Mouse (Mus musculus) limb, embryonic 11.5 days (tissue): Measurements from ENCODE around the gene Gm4779. TPM values are rescaled to one million over a fixed set of nuclear protein-coding genes. Genes with fewer than 3 reads are reported as not detected.
A peak's percentile ranks its signal among the peaks of the same experiment; 100 is the strongest.
"Not testable (repeated sequence)": the region's sequence is repeated elsewhere in the genome, so short reads cannot be mapped to it uniquely, and the experiment has no call there.

Source experiments
- ATAC-seq: fragments of 200-750 bp; cut with Nextera tagmentation; 2 replicates; pipeline ENCODE4 v1.8.0; 2017; ENCODE audit warnings: low read depth; ENCODE audit not compliant: insufficient number of reproducible peaks, low FRiP score, low TSS enrichment
- DNase-seq: peaks from one replicate; pipeline ENCODE4 v3.0.0-alpha.2; 2015; ENCODE audit warnings: low spot score
- H3K27ac ChIP-seq: fragments of 300-500 bp; sonication (generic); replicated peaks from 2 replicates; pipeline ENCODE4 v1.5.1; 2014; ENCODE audit warnings: low read depth, mild to moderate bottlenecking, low read length
- H3K27me3 ChIP-seq: fragments of 300-500 bp; sonication (generic); 2 replicates; pipeline ENCODE4 v1.6.1; 2014; ENCODE audit warnings: mild to moderate bottlenecking, low read length, mixed read lengths; ENCODE audit not compliant: control insufficient read depth, insufficient read depth
- H3K36me3 ChIP-seq: fragments of 300-500 bp; sonication (generic); 2 replicates; pipeline ENCODE4 v1.6.1; 2014; ENCODE audit warnings: mild to moderate bottlenecking, low read length, moderate library complexity, mixed read lengths; ENCODE audit not compliant: control insufficient read depth, insufficient read depth
- H3K4me1 ChIP-seq: fragments of 300-500 bp; sonication (generic); 2 replicates; pipeline ENCODE4 v1.6.1; 2014; ENCODE audit warnings: low read length, mixed read lengths; ENCODE audit not compliant: control insufficient read depth, insufficient read depth
- H3K4me2 ChIP-seq: fragments of 300-500 bp; sonication (generic); 2 replicates; pipeline ENCODE4 v1.6.1; 2014; ENCODE audit warnings: low read depth, mild to moderate bottlenecking, moderate library complexity; ENCODE audit not compliant: severe bottlenecking
- H3K4me3 ChIP-seq: fragments of 300-500 bp; sonication (generic); 2 replicates; pipeline ENCODE4 v1.5.1; 2014; ENCODE audit warnings: low read depth, low read length
- H3K9ac ChIP-seq: fragments of 300-500 bp; sonication (generic); 2 replicates; pipeline ENCODE4 v1.6.1; 2014; ENCODE audit warnings: mild to moderate bottlenecking, low read length
- H3K9me3 ChIP-seq: fragments of 300-500 bp; sonication (generic); 2 replicates; pipeline ENCODE4 v1.6.1; 2016; ENCODE audit warnings: low read length; ENCODE audit not compliant: control insufficient read depth
- WGBS: fragments of 180-500 bp; shearing (Covaris S2); extraction: QIAGEN DNeasy Blood & Tissue Kit; methylation state at CpG from one replicate; pipeline ENCODE4 v1.1.7; 2014; 5-methylcytosine and 5-hydroxymethylcytosine counted together
- polyA plus RNA-seq: library from polyadenylated mRNA; unstranded; fragments of >200 nt; fragmentation: Nextera tagmentation; extraction: Ambion mirVana; gene quantifications from 2 replicates; pipeline ENCODE4 v1.2.1, GENCODE M21; 2014

Gm4779 gene
- polyA plus RNA-seq: not detected in 2 replicates

- no peak for ATAC-seq
- H3K9me3 ChIP-seq: no peaks in the 10 kb centered on the region
- H3K4me1 ChIP-seq: no peaks in the 10 kb centered on the region
- no peak within 1 kb of the TSS for H3K4me2 ChIP-seq
- no peak within 1 kb of the TSS for H3K9ac ChIP-seq
- no peaks in the 10 kb centered on the region for H3K27me3 ChIP-seq
- H3K36me3 ChIP-seq: no peaks in the 10 kb centered on the region
- H3K27ac ChIP-seq: no peak within 1 kb of the TSS
- DNase-seq: no peak
- H3K4me3 ChIP-seq: no peak within 1 kb of the TSS
- 94% methylated on average over 35 of the region's 35 CpGs for WGBS
Measured at GRCm38 (mm10) chrX:101794342-101794741, at the start of gene Gm4779, which contains the start of gene 8030474K03Rik. Gene Gm4779 (minus strand): TSS chrX:101794423. Gene 8030474K03Rik (plus strand): TSS chrX:101794656.

GRCm38 (mm10) chrX:101819980-101820379 lies 25.8 kb upstream of the Gm4779 start:
- ATAC-seq, H3K9ac ChIP-seq: not testable (repeated sequence)

GRCm38 (mm10) chrX:101819163-101819562 lies 24.9 kb upstream of the Gm4779 start:
- Histone ChIP-seq H3K9ac (no peak overlapping the region), H3K27ac (no peak overlapping the region), H3K36me3 (no peaks in the 10 kb centered on the region), H3K27me3 (0 out of 2 replicates have a peak, but pooled peaks cover 2% of the 10 kb centered on the region), H3K4me3 (no peak overlapping the region), H3K4me2 (no peak overlapping the region), H3K9me3 (no peaks in the 10 kb centered on the region), H3K4me1 (no peaks in the 10 kb centered on the region)
- DNase-seq (peak; percentile 26), ATAC-seq (no peak)
- 55% methylated on average over 1 of the region's 1 CpGs for WGBS

More at GRCm38 (mm10) chrX:101819980-101820379, 25.8 kb upstream of the Gm4779 start:
- H3K4me2 ChIP-seq, H3K4me3 ChIP-seq, H3K27ac ChIP-seq, H3K4me1 ChIP-seq, DNase-seq, H3K36me3 ChIP-seq, H3K27me3 ChIP-seq, H3K9me3 ChIP-seq: not testable (repeated sequence)

- no peak overlapping the region for H3K4me3 ChIP-seq
- no peak for ATAC-seq
- no peak for DNase-seq
- 65% methylated on average over 3 of the region's 3 CpGs for WGBS
- 0 out of 2 replicates have a peak, but pooled peaks cover 3% of the 10 kb centered on the region for H3K27me3 ChIP-seq
- no peaks in the 10 kb centered on the region for H3K9me3 ChIP-seq
- no peak overlapping the region for H3K4me2 ChIP-seq
- no peaks in the 10 kb centered on the region for H3K4me1 ChIP-seq
- H3K9ac ChIP-seq: no peak overlapping the region
- no peaks in the 10 kb centered on the region for H3K36me3 ChIP-seq
- H3K27ac ChIP-seq: no peak overlapping the region
Measured at GRCm38 (mm10) chrX:101811750-101812149, 17.5 kb upstream of the Gm4779 start.

- ATAC-seq: no peak
- H3K27ac ChIP-seq: no peak overlapping the region
- 32% methylated on average over 2 of the region's 2 CpGs for WGBS
- H3K9ac ChIP-seq: no peak overlapping the region
- no peak for DNase-seq
- H3K4me3 ChIP-seq: no peak overlapping the region
- no peak overlapping the region for H3K4me2 ChIP-seq
- H3K27me3 ChIP-seq: 0 out of 2 replicates have a peak, but pooled peaks cover 3% of the 10 kb centered on the region
- H3K4me1 ChIP-seq: no peaks in the 10 kb centered on the region
- H3K36me3 ChIP-seq: no peaks in the 10 kb centered on the region
- no peaks in the 10 kb centered on the region for H3K9me3 ChIP-seq
Measured at GRCm38 (mm10) chrX:101805512-101805911, 11.3 kb upstream of the Gm4779 start.

GRCm38 (mm10) chrX:101791551-101791950 lies 2.7 kb downstream of the Gm4779 start:
- no peak overlapping the region for H3K4me3 ChIP-seq
- H3K9ac ChIP-seq: no peak overlapping the region
- H3K9me3 ChIP-seq: no peaks in the 10 kb centered on the region
- H3K4me1 ChIP-seq: no peaks in the 10 kb centered on the region
- no peaks in the 10 kb centered on the region for H3K36me3 ChIP-seq
- H3K27me3 ChIP-seq: no peaks in the 10 kb centered on the region
- H3K4me2 ChIP-seq: no peak overlapping the region
- no peak for ATAC-seq
- no peak overlapping the region for H3K27ac ChIP-seq
- WGBS: 37% methylated on average over 4 of the region's 4 CpGs
- peak; percentile 62 for DNase-seq

- ATAC-seq (no peak), DNase-seq (peak; percentile 68)
- Histone ChIP-seq H3K9ac (no peak overlapping the region), H3K4me1 (no peaks in the 10 kb centered on the region), H3K36me3 (no peaks in the 10 kb centered on the region), H3K9me3 (no peaks in the 10 kb centered on the region), H3K27me3 (no peaks in the 10 kb centered on the region), H3K4me3 (no peak overlapping the region), H3K4me2 (no peak overlapping the region), H3K27ac (no peak overlapping the region)
- 47% methylated on average over 5 of the region's 5 CpGs for WGBS
Measured at GRCm38 (mm10) chrX:101772035-101772434, 22.2 kb downstream of the Gm4779 start.

GRCm38 (mm10) chrX:101770307-101770706 lies 23.9 kb downstream of the Gm4779 start:
- Histone ChIP-seq H3K4me1 (no peaks in the 10 kb centered on the region), H3K9ac (no peak overlapping the region), H3K4me3 (no peak overlapping the region), H3K9me3 (no peaks in the 10 kb centered on the region), H3K27me3 (no peaks in the 10 kb centered on the region), H3K4me2 (no peak overlapping the region), H3K27ac (no peak overlapping the region), H3K36me3 (no peaks in the 10 kb centered on the region)
- WGBS: 59% methylated on average over 3 of the region's 3 CpGs
- ATAC-seq (no peak), DNase-seq (no peak)

GRCm38 (mm10) chrX:101769478-101769877 lies 24.7 kb downstream of the Gm4779 start:
- no peak overlapping the region for H3K27ac ChIP-seq

More at GRCm38 (mm10) chrX:101769478-101769877, 24.7 kb downstream of the Gm4779 start:
- Histone ChIP-seq H3K9ac (no peak overlapping the region), H3K27me3 (no peaks in the 10 kb centered on the region), H3K36me3 (no peaks in the 10 kb centered on the region), H3K9me3 (no peaks in the 10 kb centered on the region), H3K4me1 (no peaks in the 10 kb centered on the region), H3K4me2 (no peak overlapping the region), H3K4me3 (no peak overlapping the region)
- no peak for DNase-seq
- WGBS: 66% methylated on average over 2 of the region's 2 CpGs
- no peak for ATAC-seq
